Mouse (Mus musculus) forebrain, embryonic 12.5 days (tissue): ENCODE measurements at regions not wholly inside any gene's neighbourhood (a gene's known extent, or its start where the extent isn't known, plus 50 kb on each side); places are given as distances from the start of the nearest gene placed in this dataset.
A peak's percentile ranks its signal among the peaks of the same experiment; 100 is the strongest.

Experiments
- ATAC-seq: fragments of 200-750 bp; cut with Nextera tagmentation; 2 replicates; pipeline ENCODE4 v1.8.0; 2017; ENCODE audit warnings: moderate TSS enrichment; ENCODE audit not compliant: low FRiP score
- H3K27ac ChIP-seq: fragments of 300-500 bp; sonication (generic); 2 replicates; pipeline ENCODE4 v1.5.1; 2016; ENCODE audit warnings: mild to moderate bottlenecking
- H3K27me3 ChIP-seq: fragments of 300-500 bp; sonication (generic); 2 replicates; pipeline ENCODE4 v1.6.1; 2016; ENCODE audit warnings: mild to moderate bottlenecking
- H3K36me3 ChIP-seq: fragments of 300-500 bp; sonication (generic); replicated peaks from 2 replicates; pipeline ENCODE4 v1.6.1; 2016; ENCODE audit warnings: mild to moderate bottlenecking
- H3K4me1 ChIP-seq: fragments of 300-500 bp; sonication (generic); 2 replicates; pipeline ENCODE4 v1.6.1; 2016
- H3K4me2 ChIP-seq: fragments of 300-500 bp; sonication (generic); 2 replicates; pipeline ENCODE4 v1.6.1; 2016; ENCODE audit warnings: mild to moderate bottlenecking, moderate library complexity
- H3K4me3 ChIP-seq: fragments of 300-500 bp; sonication (generic); replicated peaks from 2 replicates; pipeline ENCODE4 v1.5.1; 2016; ENCODE audit warnings: mild to moderate bottlenecking
- H3K9ac ChIP-seq: fragments of 300-500 bp; sonication (generic); 2 replicates; pipeline ENCODE4 v1.6.1; 2016; ENCODE audit warnings: mild to moderate bottlenecking
- H3K9me3 ChIP-seq: fragments of 300-500 bp; sonication (generic); 2 replicates; pipeline ENCODE4 v1.6.1; 2016
- WGBS: fragments of 180-500 bp; shearing (Covaris S2); methylation state at CpG from one replicate; pipeline ENCODE4 v1.1.7; 2016; 5-methylcytosine and 5-hydroxymethylcytosine counted together

DNA sequence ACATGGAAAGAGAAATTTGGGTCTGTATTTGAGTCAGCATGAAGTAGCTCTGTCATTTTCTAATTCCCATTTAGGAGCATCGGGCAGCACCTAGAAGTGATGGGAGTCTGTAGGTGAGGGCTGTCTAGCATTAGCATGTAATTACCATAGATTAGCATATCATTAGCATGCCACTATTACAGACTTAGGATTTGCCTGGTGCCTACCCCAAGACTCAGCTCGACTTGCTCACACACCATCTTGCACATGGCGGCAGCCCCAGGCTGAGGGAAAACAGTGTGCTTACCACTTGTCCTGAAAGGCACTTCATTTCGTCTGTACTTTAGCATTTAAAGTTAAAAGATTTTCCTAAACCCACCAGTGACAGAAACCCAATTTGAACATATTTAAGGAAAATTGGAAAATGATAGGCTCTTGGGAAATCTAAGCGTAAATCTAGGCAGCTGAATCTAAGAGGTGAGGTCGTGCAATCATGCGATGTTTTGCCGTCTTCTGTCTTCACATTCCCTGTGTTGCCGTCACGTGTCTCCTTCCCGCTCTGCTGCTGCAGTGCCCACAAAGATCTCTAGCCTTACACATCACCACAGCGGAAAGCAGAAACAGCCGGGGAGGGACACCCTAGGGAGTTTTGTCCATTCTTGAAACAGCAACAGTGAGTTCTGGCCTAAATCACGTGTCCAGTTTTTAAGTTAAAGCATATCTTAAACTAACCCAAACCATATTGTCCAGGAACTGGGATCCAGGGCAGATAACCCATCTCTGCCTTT lies 101.2 kb upstream of the Tsc22d1 start:
- Histone ChIP-seq H3K4me2 (no peak overlapping the region), H3K36me3 (no peaks in the 10 kb centered on the region), H3K9me3 (0 out of 2 replicates have a peak, but pooled peaks cover 4% of the 10 kb centered on the region), H3K27ac (no peak overlapping the region), H3K27me3 (no peaks in the 10 kb centered on the region), H3K4me1 (peaks cover 13% of the 10 kb centered on the region), H3K4me3 (no peak overlapping the region), H3K9ac (no peak overlapping the region)
- whole genome bisulfite sequencing = 61% methylated on average over 14 of the region's 14 CpGs
- ATAC-seq = peak; percentile 82

DNA sequence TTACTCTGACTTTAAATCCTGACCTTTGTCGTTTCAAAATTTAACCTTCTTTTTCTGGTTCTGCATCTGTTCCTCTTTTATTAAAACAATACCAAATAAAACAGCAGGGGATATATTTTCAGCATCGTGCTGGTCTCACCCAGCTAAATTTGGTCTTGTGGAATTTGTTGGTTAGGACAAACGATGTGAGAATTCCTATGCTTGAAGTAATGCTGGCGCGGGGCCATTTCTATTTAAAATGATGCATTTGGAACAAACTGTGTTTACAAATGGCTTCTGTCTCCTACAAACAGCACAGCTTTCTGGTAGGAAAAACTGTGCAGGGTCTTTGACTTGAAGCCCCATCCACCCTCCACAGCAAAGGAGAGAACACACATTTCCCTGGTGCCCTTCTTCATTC lies 96.3 kb upstream of the Tsc22d1 start:
- H3K36me3 ChIP-seq = no peaks in the 10 kb centered on the region
- no peak overlapping the region for H3K4me3 ChIP-seq
- no peaks in the 10 kb centered on the region for H3K27me3 ChIP-seq
- 79% methylated on average over 5 of the region's 5 CpGs for WGBS
- H3K27ac ChIP-seq = no peak overlapping the region
- 0 out of 2 replicates have a peak, but pooled peaks cover 4% of the 10 kb centered on the region for H3K9me3 ChIP-seq
- H3K4me2 ChIP-seq = no peak overlapping the region
- H3K4me1 ChIP-seq = peaks cover 5% of the 10 kb centered on the region; the same call in 1 of the 2 replicates
- ATAC-seq = no peak
- H3K9ac ChIP-seq = no peak overlapping the region

DNA sequence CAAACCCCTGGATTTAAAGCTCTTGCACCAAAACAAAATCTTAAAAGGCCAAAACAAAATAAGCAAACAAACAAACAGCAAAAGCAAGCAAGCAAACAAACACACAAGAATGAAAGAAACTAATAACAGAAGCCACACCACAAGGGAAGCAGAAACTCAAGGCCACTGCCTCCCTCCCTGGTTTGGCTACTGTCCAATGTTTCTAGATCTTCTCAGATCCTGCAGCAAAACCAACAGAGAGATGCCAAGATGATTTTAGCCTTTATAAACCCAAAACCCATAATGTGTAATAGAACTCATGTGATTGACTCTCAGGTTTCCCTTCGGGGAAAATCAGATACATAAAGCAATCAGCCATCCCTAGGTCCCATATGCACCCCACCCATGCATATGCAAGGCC lies 90.5 kb upstream of the Tsc22d1 start:
- no peaks in the 10 kb centered on the region for H3K36me3 ChIP-seq
- H3K4me1 ChIP-seq = no peaks in the 10 kb centered on the region
- no peak for ATAC-seq
- H3K4me3 ChIP-seq = no peak overlapping the region
- no peak overlapping the region for H3K9ac ChIP-seq
- no peaks in the 10 kb centered on the region for H3K9me3 ChIP-seq
- no peaks in the 10 kb centered on the region for H3K27me3 ChIP-seq
- no peak overlapping the region for H3K27ac ChIP-seq
- H3K4me2 ChIP-seq = no peak overlapping the region
- WGBS = 92% methylated on average over 1 of the region's 1 CpGs

DNA sequence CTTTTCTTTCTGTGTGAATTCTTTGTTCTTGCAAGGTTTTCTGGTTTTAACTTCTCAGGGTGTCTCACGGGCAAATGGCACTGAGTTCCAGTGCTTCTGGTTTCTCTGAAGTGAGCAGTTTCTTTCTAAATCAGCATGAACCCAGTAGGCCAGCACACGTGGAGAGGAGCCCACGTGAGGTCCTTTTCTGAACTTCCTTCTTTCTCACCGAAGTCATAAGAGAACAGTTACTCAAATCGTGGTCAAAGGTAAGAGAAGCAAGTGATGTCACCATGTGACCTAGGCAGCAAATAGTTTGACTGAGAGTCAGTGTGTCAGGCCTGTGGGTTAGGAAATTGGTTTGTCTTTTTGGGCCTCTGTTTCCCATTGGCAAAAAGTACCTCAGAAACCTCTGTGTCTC lies 84.8 kb upstream of the Tsc22d1 start:
- H3K9ac ChIP-seq = no peak overlapping the region
- ATAC-seq = no peak
- no peaks in the 10 kb centered on the region for H3K27me3 ChIP-seq
- H3K36me3 ChIP-seq = no peaks in the 10 kb centered on the region
- no peak overlapping the region for H3K27ac ChIP-seq
- 82% methylated on average over 5 of the region's 5 CpGs for WGBS
- H3K9me3 ChIP-seq = no peaks in the 10 kb centered on the region
- H3K4me2 ChIP-seq = no peak overlapping the region
- peaks cover 15% of the 10 kb centered on the region for H3K4me1 ChIP-seq
- no peak overlapping the region for H3K4me3 ChIP-seq

DNA sequence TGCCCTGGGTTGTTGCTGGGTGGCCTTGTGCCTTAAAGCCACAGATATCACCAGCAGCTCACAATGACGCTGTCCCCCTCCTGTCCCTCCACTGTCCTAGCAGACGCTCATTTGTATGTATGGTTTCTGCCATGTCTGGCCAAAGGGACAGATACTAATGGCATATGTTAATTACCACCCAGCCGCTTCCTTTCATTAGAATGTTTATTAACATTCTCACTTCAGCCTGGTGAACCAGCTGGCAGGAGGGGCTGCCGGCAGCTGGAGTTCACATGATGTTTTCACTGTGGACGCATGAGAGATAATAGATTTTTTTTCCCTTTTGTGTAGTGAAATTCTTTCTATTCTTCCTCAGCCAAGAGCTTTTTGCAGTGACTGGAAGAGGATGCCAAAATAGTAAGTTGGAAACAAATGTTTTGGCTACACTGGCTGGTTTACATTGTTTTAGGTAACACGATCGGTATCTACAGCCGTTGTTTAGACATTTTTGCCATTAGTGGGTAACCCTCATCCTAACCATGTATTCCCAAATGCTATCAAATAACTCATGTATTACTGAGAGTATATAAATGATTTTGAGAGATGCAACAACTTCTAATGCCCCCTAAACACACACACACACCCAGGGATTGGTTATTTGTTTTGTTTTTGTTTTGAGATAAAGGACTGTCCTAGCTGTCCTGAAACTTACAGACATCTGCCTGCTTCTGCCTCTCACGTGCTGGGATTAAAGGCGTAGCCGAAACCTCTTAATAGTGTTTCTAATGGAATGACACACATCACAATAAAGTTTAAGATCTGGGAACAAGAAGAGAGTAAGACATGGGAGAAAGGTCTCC lies 83.0 kb upstream of the Tsc22d1 start:
- WGBS = 38% methylated on average over 11 of the region's 11 CpGs
- H3K27me3 ChIP-seq = no peaks in the 10 kb centered on the region
- H3K36me3 ChIP-seq = no peaks in the 10 kb centered on the region
- peaks cover 15% of the 10 kb centered on the region for H3K4me1 ChIP-seq
- peak; percentile 79 for ATAC-seq
- no peak overlapping the region for H3K4me3 ChIP-seq
- peak overlapping the region; percentile 32; the same call in 1 of the 2 replicates for H3K27ac ChIP-seq
- H3K4me2 ChIP-seq = no peak overlapping the region
- no peaks in the 10 kb centered on the region for H3K9me3 ChIP-seq
- H3K9ac ChIP-seq = no peak overlapping the region

DNA sequence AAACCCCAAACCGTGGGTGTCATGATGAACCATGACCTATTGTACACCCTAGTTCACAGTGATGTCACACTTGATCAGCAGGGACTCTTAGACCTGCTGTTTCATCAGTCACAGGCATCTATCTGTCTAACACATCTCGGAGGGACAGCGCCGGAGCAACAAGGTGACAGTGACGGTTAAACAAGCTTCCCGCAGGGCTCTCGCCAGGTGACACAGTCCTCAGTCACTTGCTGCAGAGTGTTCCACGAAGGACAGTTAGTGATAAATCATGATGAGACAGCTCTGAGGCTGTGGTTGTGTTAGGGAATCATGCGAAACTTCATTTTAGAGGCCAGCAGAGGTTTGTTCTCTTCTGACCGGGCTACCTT lies 82.4 kb upstream of the Tsc22d1 start:
- no peak overlapping the region for H3K27ac ChIP-seq

DNA sequence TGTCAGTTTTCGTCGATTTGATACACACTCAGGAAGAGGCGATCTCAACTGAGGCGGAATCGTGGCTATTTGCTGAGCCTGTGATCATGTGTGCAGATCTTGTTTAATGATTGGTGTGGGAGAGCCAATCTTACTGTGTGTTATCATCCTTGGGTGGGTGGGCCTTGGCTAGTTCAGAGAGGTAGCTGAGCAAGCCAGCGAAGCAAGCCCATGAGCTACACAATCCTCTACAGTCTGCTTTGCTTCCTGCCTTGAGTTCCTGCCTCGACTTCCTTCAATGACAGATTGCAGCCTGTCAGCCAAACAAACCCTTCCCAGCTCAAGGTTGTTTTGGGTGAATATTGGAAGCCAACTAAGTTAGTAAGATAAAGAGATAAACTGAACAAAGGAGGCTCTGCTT lies 74.0 kb upstream of the Tsc22d1 start:
- Histone ChIP-seq H3K9me3 (no peaks in the 10 kb centered on the region), H3K27ac (no peak overlapping the region), H3K4me2 (no peak overlapping the region), H3K27me3 (no peaks in the 10 kb centered on the region), H3K4me3 (no peak overlapping the region), H3K9ac (no peak overlapping the region), H3K36me3 (no peaks in the 10 kb centered on the region), H3K4me1 (0 out of 2 replicates have a peak, but pooled peaks cover 3% of the 10 kb centered on the region)
- no peak for ATAC-seq
- WGBS = 90% methylated on average over 7 of the region's 7 CpGs

More for the DNA sequence above, 82.4 kb upstream of the Tsc22d1 start:
- Histone ChIP-seq H3K4me1 (peaks cover 15% of the 10 kb centered on the region), H3K9me3 (no peaks in the 10 kb centered on the region), H3K36me3 (no peaks in the 10 kb centered on the region), H3K4me2 (no peak overlapping the region), H3K9ac (no peak overlapping the region), H3K4me3 (no peak overlapping the region), H3K27me3 (no peaks in the 10 kb centered on the region)
- no peak for ATAC-seq
- 81% methylated on average over 10 of the region's 10 CpGs for WGBS

DNA sequence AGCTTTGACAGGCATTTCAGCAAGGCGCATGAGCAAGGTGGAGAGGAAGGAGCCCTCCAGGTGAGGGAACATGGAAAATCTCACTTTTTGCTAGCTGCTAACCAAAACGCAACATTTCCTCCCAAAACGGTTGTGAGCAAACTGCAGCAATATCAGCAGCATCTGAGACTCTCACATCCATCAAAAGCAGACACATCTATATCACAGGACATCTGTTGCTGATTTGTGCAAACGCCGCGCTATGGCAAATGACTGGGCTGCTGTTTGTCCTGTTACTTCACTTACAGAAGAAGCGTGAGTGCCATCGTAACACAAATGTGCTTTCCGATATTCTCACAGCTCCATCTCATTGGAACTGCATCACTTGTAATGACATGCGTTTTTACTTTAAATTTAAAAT lies 73.5 kb upstream of the Tsc22d1 start:
- Histone ChIP-seq H3K27me3 (no peaks in the 10 kb centered on the region), H3K27ac (no peak overlapping the region), H3K4me2 (no peak overlapping the region), H3K36me3 (no peaks in the 10 kb centered on the region), H3K4me1 (0 out of 2 replicates have a peak, but pooled peaks cover 3% of the 10 kb centered on the region), H3K4me3 (no peak overlapping the region), H3K9me3 (no peaks in the 10 kb centered on the region), H3K9ac (no peak overlapping the region)
- ATAC-seq = no peak
- 88% methylated on average over 10 of the region's 10 CpGs for WGBS

DNA sequence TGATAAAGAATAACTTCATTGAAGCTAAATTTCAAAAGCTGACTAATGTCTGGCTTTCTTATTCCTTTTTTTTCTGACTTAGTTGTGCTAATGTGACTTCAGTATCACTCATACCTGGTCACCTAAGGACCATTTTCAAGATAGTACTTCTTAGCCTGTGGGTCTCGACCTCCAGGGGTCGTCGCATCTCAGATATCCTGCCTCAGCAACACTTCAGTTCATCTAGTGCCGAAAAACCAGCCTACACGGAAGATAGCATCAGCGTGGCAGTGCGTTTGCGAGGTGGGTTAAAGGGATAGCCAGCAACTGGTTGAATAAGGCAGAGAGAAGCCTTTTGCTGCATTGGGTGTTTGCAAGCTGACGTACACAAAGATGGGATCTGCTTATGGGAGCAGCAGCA lies 62.9 kb upstream of the Tsc22d1 start:
- WGBS = 64% methylated on average over 9 of the region's 9 CpGs
- H3K9me3 ChIP-seq = no peaks in the 10 kb centered on the region
- peak overlapping the region; percentile 9; the same call in 1 of the 2 replicates for H3K27ac ChIP-seq
- H3K4me1 ChIP-seq = no peaks in the 10 kb centered on the region
- H3K4me2 ChIP-seq = no peak overlapping the region
- H3K36me3 ChIP-seq = no peaks in the 10 kb centered on the region
- no peak overlapping the region for H3K4me3 ChIP-seq
- no peaks in the 10 kb centered on the region for H3K27me3 ChIP-seq
- no peak overlapping the region for H3K9ac ChIP-seq
- no peak for ATAC-seq

DNA sequence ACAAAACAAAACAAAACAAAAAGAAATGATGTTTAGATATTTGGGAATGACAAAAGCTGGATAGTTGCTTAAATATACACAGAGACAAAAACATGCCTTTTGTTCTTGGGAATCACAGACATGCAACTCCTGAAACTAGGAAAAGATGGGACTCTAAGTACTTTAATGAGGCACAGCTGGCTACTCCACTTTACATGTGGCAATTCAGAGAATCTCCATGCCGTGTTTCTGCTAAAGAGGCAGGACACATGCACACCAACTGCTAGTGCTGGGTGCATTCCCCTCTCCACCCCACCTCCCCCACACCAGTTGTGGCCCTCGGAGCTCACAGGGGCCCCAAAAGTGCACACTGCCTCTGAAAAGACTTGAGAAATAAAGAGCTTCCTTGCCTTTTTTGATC lies 58.6 kb upstream of the Tsc22d1 start:
- WGBS = 69% methylated on average over 2 of the region's 2 CpGs
- no peak overlapping the region for H3K27ac ChIP-seq
- no peak overlapping the region for H3K9ac ChIP-seq
- H3K4me3 ChIP-seq = no peak overlapping the region
- no peaks in the 10 kb centered on the region for H3K27me3 ChIP-seq
- no peak for ATAC-seq
- no peaks in the 10 kb centered on the region for H3K9me3 ChIP-seq
- H3K36me3 ChIP-seq = no peaks in the 10 kb centered on the region
- no peaks in the 10 kb centered on the region for H3K4me1 ChIP-seq
- H3K4me2 ChIP-seq = no peak overlapping the region

DNA sequence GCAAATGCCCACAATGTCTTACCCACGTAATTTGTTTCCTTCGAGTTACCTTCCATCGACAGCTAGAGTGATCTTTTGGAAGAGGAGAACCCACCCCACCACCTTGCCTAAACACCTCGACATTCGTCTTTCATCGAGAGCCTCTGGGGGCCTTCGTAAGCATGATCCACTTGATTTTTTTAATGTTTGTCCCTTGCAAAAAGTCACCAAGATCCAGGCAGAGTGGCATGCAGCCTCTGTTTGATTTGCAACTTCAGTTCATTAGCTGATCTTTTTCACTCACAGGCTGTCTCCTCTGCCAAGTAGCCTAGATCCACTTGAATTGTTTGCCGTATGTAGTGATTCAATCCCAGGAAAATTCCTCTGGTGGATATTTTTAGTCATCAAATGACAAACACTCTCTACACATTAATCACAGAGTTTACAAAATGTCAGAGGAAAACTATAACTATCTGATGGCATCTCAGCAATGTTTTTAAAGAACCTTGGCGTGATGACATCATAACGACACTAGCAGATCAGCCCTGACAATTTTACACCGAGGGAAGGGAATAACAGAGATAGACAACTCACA lies 54.8 kb upstream of the Tsc22d1 start:
- Histone ChIP-seq H3K4me3 (no peak overlapping the region), H3K4me2 (no peak overlapping the region), H3K4me1 (no peaks in the 10 kb centered on the region), H3K27ac (no peak overlapping the region), H3K9ac (no peak overlapping the region), H3K27me3 (no peaks in the 10 kb centered on the region), H3K9me3 (no peaks in the 10 kb centered on the region), H3K36me3 (no peaks in the 10 kb centered on the region)
- 94% methylated on average over 11 of the region's 11 CpGs for WGBS
- no peak for ATAC-seq

DNA sequence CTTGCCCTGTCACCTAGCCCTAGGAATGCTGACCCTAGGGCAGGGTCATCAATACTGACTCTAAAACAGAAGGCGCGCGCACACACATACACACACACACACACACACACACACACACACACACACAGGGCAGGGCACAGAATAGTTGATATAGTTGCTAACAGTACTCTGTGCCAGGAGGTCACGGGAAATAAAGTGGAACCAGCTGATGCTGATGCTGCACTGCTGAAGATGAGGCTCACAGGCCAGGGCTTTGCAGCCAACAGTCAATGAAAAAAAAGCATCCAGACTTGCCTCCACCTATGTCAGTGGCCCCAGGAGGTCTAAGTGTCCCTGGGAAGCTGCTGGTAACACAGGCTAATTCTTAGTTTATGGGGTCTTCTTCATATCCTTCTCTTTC lies 50.7 kb upstream of the Tsc22d1 start:
- H3K27me3 ChIP-seq = no peaks in the 10 kb centered on the region
- no peak overlapping the region for H3K4me2 ChIP-seq
- H3K9me3 ChIP-seq = no peaks in the 10 kb centered on the region
- no peaks in the 10 kb centered on the region for H3K4me1 ChIP-seq
- ATAC-seq = no peak
- 85% methylated on average over 4 of the region's 4 CpGs for WGBS
- H3K4me3 ChIP-seq = no peak overlapping the region
- H3K27ac ChIP-seq = no peak overlapping the region
- H3K9ac ChIP-seq = no peak overlapping the region
- no peaks in the 10 kb centered on the region for H3K36me3 ChIP-seq
